Mouse (Mus musculus) retina, adult 2 months (tissue): ENCODE data around the gene Arsb.

Source experiments
- DNase-seq: peaks from one replicate; pipeline ENCODE4 v3.0.0-alpha.2; 2012; ENCODE audit warnings: low read depth, low spot score

The Arsb gene

DNA sequence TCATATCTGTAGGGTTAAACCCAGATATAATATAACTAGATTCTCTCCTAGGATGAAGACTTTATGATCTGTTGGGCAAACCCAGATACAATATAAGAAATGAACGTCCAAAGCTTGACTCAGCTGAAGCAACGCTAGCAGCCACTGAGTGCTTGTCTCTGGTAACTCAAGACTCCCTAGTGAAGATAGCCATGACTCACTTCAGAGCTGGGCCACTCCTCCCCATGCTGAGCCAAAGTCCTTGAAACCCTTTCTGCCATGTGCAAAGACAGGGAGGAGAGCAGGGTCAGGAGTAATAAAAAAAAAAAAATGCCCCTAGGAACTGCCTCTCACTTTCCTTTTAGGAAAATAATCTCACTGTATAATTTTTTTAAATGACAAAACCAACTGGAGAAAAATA is 68.7 kb downstream of the Arsb start:
- DNase-seq, result no peak

DNA sequence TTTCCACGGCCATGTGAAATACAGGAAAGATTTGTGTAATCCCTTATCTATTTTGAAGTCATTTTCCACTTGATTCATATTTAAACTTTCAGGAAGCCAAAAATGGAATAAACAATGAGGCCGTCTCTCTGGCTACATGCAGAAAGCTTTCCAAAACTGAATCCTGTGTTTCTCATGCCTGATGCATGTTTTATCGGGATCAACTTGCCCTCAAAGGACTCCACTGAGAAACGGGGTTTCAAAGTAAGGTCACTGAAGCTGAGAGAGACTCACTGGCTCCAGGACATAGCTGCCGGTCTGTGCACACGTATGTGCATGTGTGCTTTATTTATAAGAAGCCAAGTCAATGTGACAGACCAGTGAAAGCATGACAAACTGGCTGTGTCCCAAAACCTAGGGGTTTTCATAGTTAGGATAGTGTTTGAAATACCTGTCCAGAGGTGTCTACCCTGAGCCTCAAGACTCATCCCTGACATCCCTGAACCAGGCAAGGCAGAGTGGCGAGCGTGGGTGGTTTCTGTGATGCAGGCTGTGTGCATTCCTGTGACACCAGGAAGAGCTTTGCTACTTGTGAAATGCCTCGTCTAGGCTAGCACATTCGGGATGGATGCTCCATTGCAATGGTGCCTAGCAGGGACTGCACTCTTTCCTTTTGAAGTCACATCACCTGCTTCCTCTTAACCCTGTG is 75.5 kb downstream of the Arsb start:
- no peak for DNase-seq

DNA sequence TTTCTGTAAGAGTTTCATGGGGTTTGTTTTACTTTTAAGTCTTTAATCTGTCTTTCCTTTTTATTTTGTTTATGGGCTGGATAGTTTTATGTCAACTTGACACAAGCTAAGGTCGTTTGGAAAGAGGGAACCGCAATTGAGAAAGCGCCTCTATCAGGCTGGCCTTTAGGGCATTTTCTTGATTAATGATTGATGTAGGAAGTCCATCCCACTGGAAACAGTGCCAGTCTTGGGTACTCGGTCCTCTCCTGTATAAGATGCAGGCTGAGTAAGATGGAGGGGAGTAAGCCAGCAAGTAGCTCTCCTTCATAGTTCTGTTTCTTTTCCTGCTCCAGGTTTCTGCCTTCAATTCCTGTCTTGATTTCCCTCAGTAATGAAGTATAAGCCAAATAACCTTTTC is 76.2 kb downstream of the Arsb start:
- no peak for DNase-seq

DNA sequence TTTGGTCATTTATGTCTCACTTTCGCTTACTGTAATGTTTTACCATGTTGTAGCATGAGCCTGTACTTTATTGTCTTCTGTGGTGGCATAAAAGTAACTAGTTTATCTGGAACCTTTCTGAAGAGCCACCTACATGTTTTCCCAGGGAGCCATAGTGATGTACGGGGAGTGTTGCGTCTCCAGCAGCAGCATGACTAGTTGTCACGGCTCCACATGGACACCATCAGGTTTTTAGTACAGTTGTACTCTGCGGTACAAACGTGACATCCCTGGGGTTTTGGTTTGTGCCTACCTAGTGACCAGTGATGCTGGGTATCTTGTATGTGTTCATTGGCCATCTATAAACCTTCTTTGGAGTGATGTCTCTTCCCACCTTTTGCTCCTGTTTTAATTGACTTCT is 77.2 kb downstream of the Arsb start:
- DNase-seq, result no peak

DNA sequence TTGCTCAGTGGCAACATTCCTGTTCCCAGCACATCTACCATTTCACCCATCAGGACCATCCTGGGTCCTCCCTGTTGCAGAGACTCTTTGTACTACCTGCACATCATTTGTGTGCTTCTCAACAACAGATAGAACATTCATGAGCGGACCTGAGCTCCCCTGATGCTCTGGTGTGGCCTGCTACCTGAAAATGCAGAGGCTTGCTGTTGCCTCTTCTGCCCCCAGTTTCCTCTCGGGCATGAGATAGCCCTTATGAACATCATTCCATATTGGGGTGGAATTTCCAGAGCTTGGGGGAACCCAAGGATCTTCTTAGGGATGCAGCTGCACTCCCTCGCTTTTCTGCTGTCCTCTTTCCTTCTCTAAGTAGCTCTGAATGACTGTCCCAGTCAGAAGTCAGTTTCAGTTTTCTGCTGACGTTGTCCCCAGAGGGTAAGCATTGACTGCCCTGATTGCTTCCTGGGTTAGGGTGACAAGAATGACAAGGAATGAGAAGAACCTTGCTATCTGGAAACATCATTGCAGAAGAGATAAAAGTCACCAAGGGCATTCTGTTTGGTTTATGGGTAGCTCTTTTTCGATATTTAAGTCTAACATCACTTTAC is 78.4 kb downstream of the Arsb start:
- DNase-seq, result no peak

DNA sequence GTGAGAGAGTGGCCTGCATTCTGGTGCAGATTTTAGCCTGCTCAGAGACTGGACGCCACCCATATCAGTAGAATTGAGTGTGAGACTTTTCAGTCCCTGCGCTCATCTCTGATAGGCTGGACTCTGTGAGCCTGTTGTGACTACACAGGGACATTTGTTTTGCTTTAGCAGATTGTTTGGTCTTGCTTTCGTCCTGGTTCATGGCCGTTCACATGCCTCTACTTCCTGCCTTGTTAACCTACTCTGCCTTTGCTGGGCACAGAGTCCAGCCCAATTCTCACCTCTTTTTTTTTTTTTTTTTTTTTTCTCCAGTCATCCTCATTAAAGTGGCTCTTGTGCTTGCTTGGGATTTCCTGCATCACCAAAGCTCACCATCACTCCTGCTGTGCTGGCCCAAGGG is 79.2 kb downstream of the Arsb start:
- no peak for DNase-seq

DNA sequence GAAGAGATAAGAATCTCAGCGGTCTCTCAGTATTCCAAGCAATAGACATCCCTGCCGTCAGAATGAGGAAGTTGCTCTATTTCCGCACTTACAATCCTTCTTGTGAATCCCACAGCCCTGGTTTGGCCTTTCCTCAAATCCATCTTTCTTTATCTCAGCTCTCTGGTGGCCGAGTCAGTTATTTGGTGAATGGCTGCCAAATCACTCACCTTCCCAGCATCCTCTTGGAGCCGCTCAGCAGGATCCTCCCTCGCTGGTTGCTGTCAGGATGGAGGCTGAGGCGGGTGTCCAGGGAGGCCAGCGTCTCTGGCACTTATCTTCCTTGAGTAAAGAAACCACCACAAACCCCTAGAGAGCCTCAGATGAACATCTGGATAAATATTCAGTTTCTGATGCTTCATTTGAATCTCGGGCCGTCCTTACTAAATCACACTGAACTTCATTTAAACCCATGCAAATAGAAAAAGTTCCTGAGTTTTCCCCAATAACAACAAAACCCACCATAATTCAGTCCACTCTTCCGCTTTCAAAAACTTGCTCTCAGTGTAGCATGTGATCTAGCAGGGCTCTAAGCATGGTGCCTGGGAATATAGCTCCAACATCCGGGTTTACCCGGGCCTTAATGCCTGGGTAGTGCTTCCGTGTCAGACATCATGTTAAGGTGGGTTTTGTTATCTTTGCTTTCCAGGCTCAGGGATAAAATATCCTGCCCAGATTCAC is 81.1 kb downstream of the Arsb start:
- no peak for DNase-seq

DNA sequence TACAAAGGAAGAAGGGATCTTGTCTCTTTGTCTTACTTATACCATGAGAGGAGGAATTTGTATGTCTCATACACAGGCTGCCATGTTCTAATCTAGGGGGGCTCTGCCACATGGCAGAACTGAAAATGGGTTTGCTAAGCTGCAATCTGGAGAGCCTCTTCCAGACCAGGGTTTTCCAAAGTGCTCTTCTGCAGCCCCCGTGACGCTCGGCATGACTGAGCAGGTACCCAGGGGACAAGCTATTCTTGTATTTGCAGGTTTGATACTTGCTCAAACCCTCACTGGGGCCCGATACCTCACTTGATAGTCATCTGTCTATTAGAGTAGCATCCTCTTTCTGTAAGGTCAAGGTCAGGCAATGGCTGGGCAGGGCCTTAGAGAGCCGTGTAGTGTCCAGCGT is 82.3 kb downstream of the Arsb start:
- no peak for DNase-seq

DNA sequence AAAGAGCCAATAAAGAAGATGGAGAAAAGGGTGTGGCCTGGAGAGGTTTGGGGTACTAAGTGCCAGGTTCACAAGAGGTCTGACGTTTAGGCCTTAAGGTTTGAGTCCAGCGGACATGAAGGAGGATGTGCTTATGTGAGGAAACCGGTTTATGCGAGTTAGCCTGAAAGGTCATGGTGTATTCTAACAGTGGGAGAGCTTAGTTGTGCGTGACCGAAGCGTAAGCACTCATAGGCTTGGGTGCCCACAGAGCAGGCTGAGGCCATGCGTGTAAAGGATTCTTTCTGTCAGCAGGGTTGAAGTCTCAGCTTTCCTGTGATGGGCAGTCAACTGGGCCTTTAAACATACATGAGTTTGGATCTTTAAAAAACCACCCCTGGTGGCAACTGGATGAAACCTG is 82.9 kb downstream of the Arsb start:
- no peak for DNase-seq

DNA sequence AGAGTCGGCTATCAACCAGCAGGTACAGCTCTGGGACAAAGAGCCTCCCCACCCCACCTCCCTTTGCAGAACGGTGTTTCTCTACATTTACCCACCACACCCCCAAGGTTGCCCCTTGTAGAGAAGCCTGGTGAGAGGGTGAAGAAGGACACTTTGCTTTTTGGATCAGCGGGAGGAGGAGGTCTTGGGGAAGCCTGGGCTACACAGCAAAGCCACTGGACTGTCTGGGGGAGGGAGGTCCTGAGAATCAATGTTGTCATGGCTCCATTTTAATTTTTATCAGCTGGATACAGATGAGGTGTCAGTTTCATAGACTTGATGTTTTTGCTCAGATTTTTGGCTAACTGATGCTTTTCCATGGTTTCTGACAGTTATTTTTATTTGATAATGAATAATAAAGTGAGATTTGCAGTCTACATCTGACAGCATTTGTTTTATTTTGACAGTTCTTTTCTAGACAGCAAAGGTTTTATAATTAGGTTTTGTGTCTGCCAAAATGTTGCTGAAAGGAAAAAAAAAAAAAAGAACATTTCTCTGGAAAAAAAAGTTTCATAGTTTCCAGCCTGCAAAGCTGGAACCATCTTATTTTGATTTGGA is 83.6 kb downstream of the Arsb start:
- no peak for DNase-seq

DNA sequence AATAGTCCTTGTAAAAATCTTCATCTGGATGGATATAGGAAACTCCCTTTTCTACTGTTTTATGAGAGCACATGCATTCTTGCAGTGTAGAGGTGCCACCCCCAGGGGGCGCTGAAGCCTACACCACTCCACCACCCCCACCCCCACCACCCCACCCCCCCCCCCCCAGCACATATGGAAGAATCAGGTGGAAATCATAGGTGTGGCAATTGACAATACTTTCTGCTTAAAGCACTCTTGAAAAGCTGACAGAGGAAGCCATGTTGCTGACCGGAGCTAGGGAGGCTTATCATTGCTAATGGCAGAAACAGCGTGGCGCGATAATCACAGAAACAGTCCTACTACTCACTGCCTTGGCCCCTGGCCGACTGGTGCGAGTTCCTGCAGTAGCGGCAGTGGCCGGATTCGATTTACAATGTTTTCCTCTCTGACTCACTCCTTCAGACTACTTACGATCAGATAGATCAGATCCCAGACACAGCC is 84.3 kb downstream of the Arsb start:
- no peak for DNase-seq

DNA sequence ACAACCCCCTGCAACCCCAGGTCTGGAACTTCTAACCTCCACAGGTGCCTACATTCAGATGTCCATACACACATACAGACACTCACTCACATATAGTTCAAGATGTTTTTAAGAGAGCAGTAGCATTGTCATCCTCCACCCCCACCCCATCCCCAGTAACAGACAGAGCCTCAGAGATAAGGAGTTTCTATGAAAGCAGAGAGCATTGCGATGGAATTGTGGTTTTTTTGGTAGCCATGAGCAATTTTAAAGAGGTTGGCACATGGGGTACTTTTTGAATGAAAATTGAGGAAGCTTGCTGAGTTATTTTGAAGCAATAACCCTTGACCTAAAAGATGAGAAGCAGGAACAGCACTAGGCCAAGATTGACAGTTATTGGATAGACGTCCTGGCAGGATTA is 89.8 kb downstream of the Arsb start:
- no peak for DNase-seq

DNA sequence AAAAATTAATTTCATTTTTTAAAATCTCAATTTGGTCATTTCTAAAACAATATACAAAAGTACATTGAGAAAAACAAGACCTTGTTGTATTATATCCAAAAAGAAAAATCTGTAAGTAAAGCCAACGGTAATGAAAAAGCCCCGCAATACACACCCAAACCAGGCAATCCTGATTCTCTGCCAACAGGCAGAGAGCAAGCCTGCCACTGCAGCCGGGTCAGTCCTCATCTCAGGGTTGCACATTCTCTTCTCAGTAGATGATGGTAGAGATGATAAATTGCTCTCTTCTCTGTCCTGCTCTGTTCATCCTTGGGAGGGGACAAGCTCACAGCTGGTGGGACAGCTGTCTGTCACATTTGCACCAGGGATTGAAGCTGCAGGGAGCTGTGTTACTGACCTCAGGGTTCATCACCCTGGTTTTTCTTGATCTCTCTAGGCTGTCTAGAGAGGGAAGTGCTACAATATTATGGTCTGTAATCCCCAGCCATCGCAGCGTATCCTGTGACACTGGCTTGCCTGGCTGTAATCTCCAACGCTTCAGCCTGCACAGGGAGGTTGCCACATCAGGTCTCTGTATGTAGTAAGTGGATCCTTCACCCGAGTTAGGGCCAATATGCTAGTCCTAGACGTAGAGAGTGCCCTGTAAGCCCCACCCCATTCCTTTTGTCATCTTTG is 92.8 kb downstream of the Arsb start:
- DNase-seq, result no peak

DNA sequence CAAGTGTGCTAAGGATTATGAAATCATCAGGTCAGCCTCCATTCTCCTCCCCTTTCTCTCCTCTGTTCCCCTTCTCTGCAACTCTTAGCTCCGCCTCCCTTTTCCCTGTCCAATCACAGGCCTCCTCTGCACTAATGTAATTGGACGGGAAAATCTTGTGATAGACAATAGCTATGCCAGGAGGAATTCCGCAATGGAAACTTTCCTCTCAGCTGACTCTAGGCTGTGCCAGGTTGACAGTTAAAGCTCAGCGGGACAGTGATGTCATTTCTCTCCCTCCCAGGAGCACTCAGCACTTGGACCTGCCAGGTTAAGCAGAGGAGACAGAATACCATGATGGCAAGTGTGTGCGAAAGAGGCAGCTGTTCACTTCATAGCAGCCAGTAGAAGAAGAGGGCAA is 95.2 kb downstream of the Arsb start:
- DNase-seq, result no peak

DNA sequence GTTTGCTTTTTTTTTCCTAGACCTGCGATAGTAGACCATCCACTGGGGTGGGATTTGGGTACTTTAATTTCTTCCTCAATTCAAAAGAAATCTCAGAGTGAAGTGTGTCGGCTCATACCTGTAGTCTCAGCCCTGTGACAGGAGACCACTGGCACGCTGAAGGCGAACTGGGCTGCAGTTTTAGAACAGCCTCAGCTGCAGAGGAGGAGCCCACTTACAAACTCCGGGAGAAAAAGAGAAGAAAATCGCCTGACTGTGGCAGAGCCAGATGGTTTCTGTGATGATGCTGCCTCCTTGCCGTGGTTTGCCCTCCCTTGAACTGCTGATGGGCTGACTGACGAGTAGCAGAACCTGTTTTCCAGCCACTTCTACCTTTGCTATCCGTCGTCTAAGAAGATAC is 100.3 kb downstream of the Arsb start:
- no peak for DNase-seq

DNA sequence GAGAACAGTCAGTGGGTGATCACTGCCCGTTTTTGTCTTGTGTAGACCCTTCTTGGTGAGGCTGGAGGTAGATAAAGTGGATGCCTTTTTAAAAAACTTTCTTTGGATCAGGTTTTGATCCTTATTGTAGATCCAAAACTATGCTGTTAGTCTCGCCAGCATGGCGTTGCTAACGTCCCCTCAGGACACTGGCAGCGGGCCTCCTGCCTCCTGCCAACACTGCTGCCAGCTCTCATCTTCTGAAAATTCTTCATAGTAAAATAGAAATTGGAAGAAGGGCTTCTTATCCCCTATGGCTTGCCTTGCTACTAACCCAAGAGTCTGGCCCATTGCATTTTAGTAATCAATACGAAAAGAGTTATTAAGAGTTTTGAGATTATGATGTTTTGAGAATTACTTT is 101.2 kb downstream of the Arsb start:
- no peak for DNase-seq

DNA sequence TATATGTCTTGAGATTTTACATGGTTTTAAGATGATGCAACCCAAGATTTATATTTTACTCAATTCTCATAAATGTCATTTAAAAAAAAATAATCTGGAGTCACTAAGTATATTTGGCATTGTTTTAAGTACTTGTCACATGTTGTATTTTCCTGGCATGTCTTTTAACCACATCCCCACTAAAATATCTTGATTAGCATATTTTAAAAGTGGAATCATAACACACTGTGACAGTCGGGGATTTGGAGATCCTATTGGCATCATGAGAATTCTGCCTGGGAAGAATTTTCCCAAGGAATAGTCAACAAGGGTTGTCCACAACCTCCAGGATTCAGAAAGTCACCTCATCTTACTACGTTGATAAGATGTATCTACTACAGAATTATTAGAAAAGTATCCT is 106.5 kb downstream of the Arsb start:
- no peak for DNase-seq

DNA sequence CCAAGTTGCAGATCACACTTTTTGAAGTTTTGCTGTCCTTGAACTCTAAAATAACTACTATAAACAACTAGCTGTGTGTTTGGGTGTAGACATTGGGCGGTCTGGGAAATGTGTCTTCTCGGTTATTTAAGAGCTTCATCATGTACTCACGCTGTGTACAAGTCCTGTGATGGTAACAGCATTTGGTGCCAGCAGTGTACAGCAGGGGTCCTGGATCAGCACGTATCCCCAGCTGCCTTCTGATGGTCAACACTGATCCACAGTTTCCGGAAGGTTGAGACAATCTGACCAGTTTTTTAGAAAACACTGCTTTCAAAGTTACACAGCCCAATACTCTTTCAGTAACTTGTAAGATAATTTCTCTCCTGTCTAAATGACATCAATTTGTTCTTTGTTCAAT is 108.0 kb downstream of the Arsb start:
- DNase-seq, result no peak

DNA sequence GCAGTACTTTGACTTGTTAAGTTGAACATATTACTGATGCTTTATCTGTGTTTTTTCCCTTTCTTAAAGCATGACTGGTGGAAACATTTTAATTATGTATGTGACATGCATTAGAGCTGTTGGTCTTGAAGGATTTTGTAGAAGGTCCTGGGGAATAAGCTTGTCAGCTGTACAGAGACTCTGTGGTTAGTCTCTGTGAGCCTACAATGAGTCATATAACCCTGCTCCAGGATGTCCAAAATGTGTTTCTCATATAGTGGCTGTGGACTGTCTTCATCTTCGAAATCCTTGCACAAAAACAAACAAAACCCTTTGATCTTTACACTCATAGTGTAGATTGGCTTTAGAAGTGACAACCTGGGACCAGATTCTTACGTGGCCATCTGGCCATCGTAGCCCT is 110.7 kb downstream of the Arsb start:
- DNase-seq, result no peak

DNA sequence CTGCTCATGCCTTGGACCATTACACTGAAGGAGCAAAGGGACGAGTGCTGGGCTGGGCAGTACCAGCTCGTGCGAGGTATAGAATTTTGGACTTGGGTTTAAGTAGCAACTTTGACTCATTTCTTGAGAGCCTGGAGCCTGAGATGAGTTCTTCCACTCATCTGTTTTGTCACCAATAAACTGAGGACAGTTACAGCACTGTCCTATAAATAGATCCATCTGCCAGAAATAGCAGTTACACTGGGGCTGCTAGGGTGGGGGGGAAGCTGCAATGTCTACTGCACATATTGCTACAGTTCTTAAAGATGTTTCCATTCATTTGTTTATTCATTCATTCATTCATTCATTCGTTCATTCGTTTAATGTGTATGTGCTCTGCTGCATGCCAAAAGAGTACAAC is 115.6 kb downstream of the Arsb start:
- no peak for DNase-seq

DNA sequence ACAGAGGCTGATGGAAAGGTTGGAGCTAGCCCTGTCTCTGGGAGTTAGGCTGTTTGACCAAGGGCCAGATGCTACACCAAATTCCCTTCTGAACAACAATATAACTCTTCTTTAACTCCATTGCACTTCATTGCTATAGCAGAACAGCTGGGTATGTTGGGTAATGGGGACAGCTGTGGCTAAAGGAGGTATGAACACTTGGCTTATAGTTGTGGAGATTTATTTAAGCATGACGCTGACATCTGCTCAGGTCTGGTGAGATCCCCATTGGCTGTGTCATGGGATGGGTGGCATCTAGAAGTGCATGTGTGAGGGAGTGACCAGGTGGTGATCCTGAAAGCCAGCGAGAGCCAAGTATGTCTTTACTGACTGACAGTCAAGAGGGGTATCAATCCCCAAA is 116.8 kb downstream of the Arsb start:
- no peak for DNase-seq

DNA sequence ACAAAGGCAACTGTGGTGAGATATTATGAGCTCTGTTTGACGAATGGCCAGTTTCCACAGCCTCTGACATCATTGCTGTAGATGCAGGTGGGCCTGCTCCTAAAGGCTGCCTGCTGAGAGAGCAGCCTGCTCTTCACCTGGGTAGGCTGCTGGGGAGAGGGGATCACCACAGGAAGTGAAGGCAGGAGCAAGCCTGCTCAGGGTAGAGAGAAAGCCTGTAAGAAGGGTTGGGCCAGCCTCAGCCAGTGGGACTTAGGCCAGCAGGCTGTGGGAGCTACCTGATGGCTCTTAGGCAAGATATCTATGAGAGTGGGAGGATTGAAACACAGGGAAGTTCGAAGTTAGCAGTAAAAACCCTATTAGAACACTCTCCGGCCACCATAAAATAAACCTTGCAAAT is 117.5 kb downstream of the Arsb start:
- no peak for DNase-seq
